Mouse (Mus musculus) small intestine, adult 2 months (tissue): ENCODE data around the gene Padi3. TPM values are rescaled to one million over a fixed set of nuclear protein-coding genes. Genes with fewer than 3 reads are reported as not detected.

Source experiments
- H3K27ac ChIP-seq: fragments of 200-500 bp; 2 replicates; pipeline ENCODE4 v1.5.1; 2012; ENCODE audit warnings: low read depth, low read length, control low read depth, inconsistent platforms; ENCODE audit not compliant: insufficient read depth
- H3K27me3 ChIP-seq: fragments of 200-500 bp; 2 replicates; pipeline ENCODE4 v1.6.1; 2012; ENCODE audit warnings: mild to moderate bottlenecking, moderate library complexity, low read length, inconsistent platforms; ENCODE audit not compliant: control insufficient read depth, insufficient read depth
- H3K36me3 ChIP-seq: fragments of 200-500 bp; 2 replicates; pipeline ENCODE4 v1.6.1; 2012; ENCODE audit warnings: mild to moderate bottlenecking, low read length, control low read depth, inconsistent platforms; ENCODE audit not compliant: control insufficient read depth, insufficient read depth
- H3K4me1 ChIP-seq: fragments of 200-500 bp; 2 replicates; pipeline ENCODE4 v1.6.1; 2012; ENCODE audit warnings: low read length, inconsistent platforms, mixed read lengths; ENCODE audit not compliant: control insufficient read depth, insufficient read depth, insufficient read length
- H3K4me3 ChIP-seq: fragments of 200-500 bp; 2 replicates; pipeline ENCODE4 v1.5.1; 2012; ENCODE audit warnings: low read depth, mild to moderate bottlenecking, control low read depth, inconsistent platforms, low read length, moderate library complexity
- CTCF ChIP-seq: fragments of 200-500 bp; IDR thresholded peaks from 2 replicates; pipeline ENCODE4 v1.5.1; 2012; ENCODE audit warnings: low read depth, mild to moderate bottlenecking, control low read depth, inconsistent platforms, low read length, moderate library complexity, mixed read lengths; ENCODE audit not compliant: insufficient replicate concordance, insufficient read length; ENCODE audit errors: extremely low read depth
- POLR2A ChIP-seq: fragments of 200-500 bp; IDR thresholded peaks from 2 replicates; pipeline ENCODE4 v1.6.1; 2012; ENCODE audit warnings: low read depth, mild to moderate bottlenecking, control low read depth, inconsistent platforms, low read length, moderate library complexity
- WGBS: fragments of 180-500 bp; shearing (Covaris S2); methylation state at CpG from one replicate; pipeline ENCODE4 v1.1.7; 2018; 5-methylcytosine and 5-hydroxymethylcytosine counted together
- polyA plus RNA-seq: library from polyadenylated mRNA; depleted of rRNA; stranded (reverse); fragments of >200 nt; gene quantifications from 2 replicates; pipeline ENCODE4 v1.2.3, GENCODE M21; 2012

Gene Padi3
- polyA plus RNA-seq, 1 experiment, result not detected

DNA sequence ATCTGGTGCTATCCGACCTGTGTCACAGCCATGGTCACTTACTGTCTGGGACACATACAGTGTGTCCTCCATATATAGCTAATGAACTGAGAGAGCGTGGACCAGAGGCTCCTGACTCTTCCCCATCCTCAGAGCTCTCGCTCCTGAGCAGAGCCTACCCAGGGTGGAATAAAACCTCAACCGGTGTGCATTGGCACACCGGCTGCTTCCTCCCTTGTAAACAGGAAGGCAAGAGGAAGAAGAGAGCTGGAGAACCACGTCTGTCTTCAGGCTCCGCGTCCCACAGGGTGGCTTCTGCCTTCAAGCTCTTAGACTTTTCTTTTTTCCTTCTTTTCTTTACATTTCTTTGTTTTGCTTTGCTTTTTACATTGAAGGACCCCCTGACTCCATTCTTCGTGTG is 27.6 kb downstream of the Padi3 start:
- Histone ChIP-seq H3K4me1 (no peaks in the 10 kb centered on the region), H3K4me3 (no peak overlapping the region), H3K27ac (no peak overlapping the region), H3K36me3 (no peaks in the 10 kb centered on the region), H3K27me3 (no peaks in the 10 kb centered on the region)
- WGBS, result 79% methylated on average over 9 of the region's 9 CpGs
- TF ChIP-seq POLR2A (no peak), CTCF (no peak)

DNA sequence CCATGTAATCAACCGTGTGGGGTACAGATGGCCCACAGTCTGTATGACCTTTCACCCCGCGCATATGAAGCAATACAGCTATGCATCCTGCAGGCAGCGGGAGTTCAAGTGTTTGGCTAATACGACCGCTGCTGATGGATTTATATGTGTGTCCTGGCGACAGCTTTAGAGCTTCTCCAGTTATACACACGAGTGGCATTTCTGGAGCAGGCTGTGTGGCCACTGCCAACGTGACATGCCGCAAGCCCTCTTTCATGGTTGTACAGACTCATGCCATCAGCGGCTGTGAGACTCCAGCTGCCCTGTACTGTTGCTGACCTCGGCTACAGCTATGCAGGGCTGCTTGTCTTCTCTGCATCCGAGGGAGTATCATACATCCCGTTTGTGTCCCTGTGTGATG is 29.9 kb downstream of the Padi3 start:
- Histone ChIP-seq H3K4me3 (no peak overlapping the region), H3K27ac (no peak overlapping the region), H3K27me3 (no peaks in the 10 kb centered on the region), H3K4me1 (no peaks in the 10 kb centered on the region), H3K36me3 (no peaks in the 10 kb centered on the region)
- TF ChIP-seq CTCF, result no peak
- no peak for TF ChIP-seq POLR2A
- WGBS, result 70% methylated on average over 14 of the region's 14 CpGs

DNA sequence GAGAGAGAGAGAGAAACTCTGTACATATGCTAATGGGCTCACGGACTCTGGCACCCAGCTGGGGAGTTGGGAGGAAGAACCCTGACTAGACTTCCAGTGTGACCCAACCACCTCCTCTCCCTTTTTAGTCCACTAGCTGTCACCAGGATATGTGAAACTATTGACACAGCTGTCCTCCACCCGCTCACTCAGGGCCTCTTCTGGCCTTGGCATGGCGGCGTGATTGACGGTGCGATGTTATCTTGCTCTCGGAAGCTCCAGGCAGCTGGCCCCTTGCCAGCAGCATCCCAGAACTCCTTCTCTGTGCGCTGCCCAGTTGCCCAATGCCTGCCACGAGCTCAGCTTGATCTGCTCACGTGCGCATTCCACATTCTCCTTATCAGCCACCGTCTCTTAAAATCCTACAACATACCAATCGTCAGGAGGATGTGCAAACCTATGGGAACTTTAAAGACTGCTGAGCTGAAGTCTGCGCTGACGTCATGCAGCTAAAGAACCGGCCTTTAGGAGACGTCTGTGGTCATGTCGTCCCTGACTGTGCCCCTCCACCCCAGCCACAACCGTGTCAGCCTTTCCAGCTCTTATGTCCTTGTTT is 30.5 kb downstream of the Padi3 start:
- H3K36me3 ChIP-seq, result no peaks in the 10 kb centered on the region
- TF ChIP-seq CTCF (no peak), POLR2A (no peak)
- H3K27me3 ChIP-seq, result no peaks in the 10 kb centered on the region
- no peak overlapping the region for H3K27ac ChIP-seq
- WGBS, result 25% methylated on average over 19 of the region's 19 CpGs
- H3K4me3 ChIP-seq, result no peak overlapping the region
- no peaks in the 10 kb centered on the region for H3K4me1 ChIP-seq

DNA sequence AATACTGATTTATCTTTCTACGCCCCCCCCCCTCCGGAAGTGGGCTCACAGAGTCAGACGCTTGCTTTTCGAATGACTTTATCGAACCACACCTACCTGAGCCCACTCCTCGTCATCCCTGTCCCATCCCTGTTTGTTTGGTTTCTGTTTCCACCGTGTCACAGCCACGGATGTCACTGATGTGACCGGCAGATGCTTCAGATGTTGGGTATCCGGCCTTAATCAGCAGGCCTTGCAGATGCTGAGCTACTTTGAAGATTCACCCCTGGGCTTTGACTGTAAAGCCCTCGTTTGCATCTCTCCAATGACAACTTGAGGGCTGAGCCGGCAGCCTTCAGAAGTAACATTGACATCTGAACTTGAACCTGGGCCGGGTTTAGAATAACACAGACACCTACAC is 33.8 kb downstream of the Padi3 start:
- H3K4me1 ChIP-seq, result no peaks in the 10 kb centered on the region
- H3K27ac ChIP-seq, result no peak overlapping the region
- H3K36me3 ChIP-seq, result no peaks in the 10 kb centered on the region
- TF ChIP-seq POLR2A (no peak), CTCF (no peak)
- H3K4me3 ChIP-seq, result no peak overlapping the region
- H3K27me3 ChIP-seq, result no peaks in the 10 kb centered on the region
- WGBS, result 67% methylated on average over 13 of the region's 13 CpGs

DNA sequence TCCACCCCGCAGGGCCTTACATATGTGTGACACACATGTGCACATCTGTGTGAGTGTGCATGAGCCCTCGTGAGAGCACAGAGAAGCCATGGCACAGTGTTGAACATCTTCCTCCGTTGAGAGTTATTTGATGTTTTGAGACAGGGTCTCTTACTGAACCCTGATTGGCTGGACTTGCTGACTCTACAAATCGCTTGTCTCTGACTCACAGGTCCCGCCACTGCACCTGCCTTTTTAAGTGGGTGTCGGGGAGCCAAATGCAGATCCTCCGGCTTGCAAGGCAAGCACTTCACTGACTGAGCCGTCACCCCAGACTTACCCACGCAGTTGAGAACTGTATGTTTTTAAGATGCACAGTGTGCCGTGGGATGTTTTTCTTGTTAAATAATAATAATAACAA is 34.6 kb downstream of the Padi3 start:
- Histone ChIP-seq H3K27ac (no peak overlapping the region), H3K4me1 (no peaks in the 10 kb centered on the region), H3K27me3 (no peaks in the 10 kb centered on the region), H3K36me3 (no peaks in the 10 kb centered on the region), H3K4me3 (no peak overlapping the region)
- WGBS, result 77% methylated on average over 10 of the region's 10 CpGs
- TF ChIP-seq POLR2A (no peak), CTCF (no peak)

GRCm38 (mm10) chr4:140774893-140775292 is 35.6 kb downstream of the Padi3 start:
- Histone ChIP-seq H3K4me3 (no peak overlapping the region), H3K4me1 (no peaks in the 10 kb centered on the region), H3K27me3 (no peaks in the 10 kb centered on the region), H3K27ac (no peak overlapping the region), H3K36me3 (no peaks in the 10 kb centered on the region)
- 53% methylated on average over 9 of the region's 9 CpGs for WGBS
- no peak for TF ChIP-seq POLR2A
- no peak for TF ChIP-seq CTCF

GRCm38 (mm10) chr4:140774025-140774800 is 36.2 kb downstream of the Padi3 start, which contains the start of gene Padi4:
Gene Padi4, minus strand, starts transcription at chr4:140774236.
- no peak for TF ChIP-seq CTCF
- no peak for TF ChIP-seq POLR2A
- Histone ChIP-seq H3K4me1 (no peaks in the 10 kb centered on the region), H3K4me3 (no peak within 1 kb of the TSS)

More at GRCm38 (mm10) chr4:140774025-140774800, 36.2 kb downstream of the Padi3 start, which contains the start of gene Padi4:
- Histone ChIP-seq H3K36me3 (no peaks in the 10 kb centered on the region), H3K27ac (no peak within 1 kb of the TSS), H3K27me3 (no peaks in the 10 kb centered on the region)
- WGBS, result 77% methylated on average over 21 of the region's 21 CpGs
